Mouse (Mus musculus) forebrain, embryonic 10.5 days (tissue): ENCODE results near the gene Wnk4. TPM values are rescaled to one million over a fixed set of nuclear protein-coding genes. Genes with fewer than 3 reads are reported as not detected.

Experiments
- DNase-seq: peaks from one replicate; pipeline ENCODE4 v3.0.0-alpha.2; 2017; ENCODE audit warnings: low spot score; ENCODE audit errors: extremely low spot score
- H3K27ac ChIP-seq: fragments of 300-500 bp; sonication (generic); 2 replicates; pipeline ENCODE4 v1.5.1; 2016; ENCODE audit warnings: mild to moderate bottlenecking
- H3K27me3 ChIP-seq: fragments of 300-500 bp; sonication (generic); 2 replicates; pipeline ENCODE4 v1.6.1; 2016; ENCODE audit warnings: mild to moderate bottlenecking; ENCODE audit not compliant: poor library complexity, severe bottlenecking
- H3K36me3 ChIP-seq: fragments of 300-500 bp; sonication (generic); replicated peaks from 2 replicates; pipeline ENCODE4 v1.6.1; 2016; ENCODE audit warnings: mild to moderate bottlenecking, moderate library complexity
- H3K4me1 ChIP-seq: fragments of 300-500 bp; sonication (generic); 2 replicates; pipeline ENCODE4 v1.6.1; 2016
- H3K4me3 ChIP-seq: fragments of 300-500 bp; sonication (generic); 2 replicates; pipeline ENCODE4 v1.5.1; 2016; ENCODE audit warnings: mild to moderate bottlenecking, moderate library complexity
- H3K9me3 ChIP-seq: fragments of 300-500 bp; sonication (generic); 2 replicates; pipeline ENCODE4 v1.6.1; 2016; ENCODE audit warnings: mild to moderate bottlenecking, moderate library complexity
- WGBS: fragments of 180-500 bp; shearing (Covaris S2); methylation state at CpG from one replicate; pipeline ENCODE4 v1.1.7; 2016; 5-methylcytosine and 5-hydroxymethylcytosine counted together
- polyA plus RNA-seq: library from polyadenylated mRNA; unstranded; fragments of >200 nt; fragmentation: Nextera tagmentation; extraction: Ambion mirVana; gene quantifications from 2 replicates; pipeline ENCODE4 v1.2.1, GENCODE M21; 2016

Wnk4 gene
- polyA plus RNA-seq, 1 experiment from 2014 or later = 5.4 TPM

DNA sequence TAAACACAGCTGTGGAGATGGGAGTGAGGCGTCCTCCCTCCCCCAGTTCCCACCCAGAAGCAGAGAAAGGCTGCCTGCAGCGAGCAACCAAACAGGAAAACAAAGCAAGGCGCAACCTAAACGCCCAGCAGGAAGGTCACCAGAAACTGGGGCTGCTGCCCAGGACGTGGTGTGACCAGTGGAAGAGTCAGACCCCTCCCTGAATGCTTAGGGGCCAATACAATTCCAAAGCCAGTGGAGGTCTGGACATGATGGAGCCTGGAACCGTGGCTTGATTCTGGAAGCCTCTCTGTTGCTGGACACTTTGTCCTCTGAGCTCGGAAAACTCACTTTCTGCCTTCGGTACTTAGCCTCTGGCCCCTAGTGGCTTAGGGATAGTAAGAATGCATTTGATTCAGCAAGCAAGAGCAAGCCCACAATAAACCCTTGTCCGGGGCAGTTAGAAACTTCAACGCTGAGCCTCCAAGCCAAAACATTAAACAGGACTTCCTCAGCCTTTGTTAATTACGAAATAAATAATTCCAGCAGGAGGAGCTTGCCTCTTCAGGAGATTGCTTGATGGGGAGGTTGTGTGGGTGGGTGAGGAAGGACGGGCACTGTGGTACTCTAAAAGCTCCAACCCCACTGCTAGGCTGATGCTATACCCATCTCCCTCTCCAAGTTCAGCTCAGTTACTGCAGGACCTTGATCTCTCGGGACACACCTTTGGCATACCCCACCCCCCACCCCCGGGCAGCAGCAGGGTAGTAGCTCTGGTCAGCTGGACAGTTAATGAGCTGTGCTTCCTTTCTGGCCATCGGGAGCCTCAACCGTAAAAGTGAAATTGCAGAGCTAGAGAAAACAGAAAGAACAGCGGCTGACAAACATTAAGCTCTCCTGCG is 29.1 kb upstream of the Wnk4 start:
- Histone ChIP-seq H3K4me1 (peaks cover 39% of the 10 kb centered on the region), H3K4me3 (peak overlapping the region; percentile 0), H3K36me3 (no peaks in the 10 kb centered on the region), H3K27me3 (no peaks in the 10 kb centered on the region), H3K27ac (peak overlapping the region; percentile 79), H3K9me3 (no peaks in the 10 kb centered on the region)
- no peak for DNase-seq
- WGBS = 11% methylated on average over 18 of the region's 18 CpGs

GRCm38 (mm10) chr11:101232010-101232839 is 28.1 kb upstream of the Wnk4 start:
- H3K9me3 ChIP-seq = no peaks in the 10 kb centered on the region
- peak overlapping the region; percentile 79 for H3K27ac ChIP-seq
- H3K4me3 ChIP-seq = no peak overlapping the region
- peaks cover 35% of the 10 kb centered on the region for H3K4me1 ChIP-seq
- no peaks in the 10 kb centered on the region for H3K36me3 ChIP-seq
- 63% methylated on average over 6 of the region's 6 CpGs for WGBS
- no peaks in the 10 kb centered on the region for H3K27me3 ChIP-seq
- DNase-seq = no peak

GRCm38 (mm10) chr11:101233240-101233639 is 27.1 kb upstream of the Wnk4 start:
- H3K27ac ChIP-seq = no peak overlapping the region
- H3K36me3 ChIP-seq = no peaks in the 10 kb centered on the region
- 92% methylated on average over 1 of the region's 1 CpGs for WGBS
- no peak for DNase-seq
- H3K9me3 ChIP-seq = no peaks in the 10 kb centered on the region
- no peaks in the 10 kb centered on the region for H3K27me3 ChIP-seq
- peaks cover 42% of the 10 kb centered on the region for H3K4me1 ChIP-seq
- no peak overlapping the region for H3K4me3 ChIP-seq

DNA sequence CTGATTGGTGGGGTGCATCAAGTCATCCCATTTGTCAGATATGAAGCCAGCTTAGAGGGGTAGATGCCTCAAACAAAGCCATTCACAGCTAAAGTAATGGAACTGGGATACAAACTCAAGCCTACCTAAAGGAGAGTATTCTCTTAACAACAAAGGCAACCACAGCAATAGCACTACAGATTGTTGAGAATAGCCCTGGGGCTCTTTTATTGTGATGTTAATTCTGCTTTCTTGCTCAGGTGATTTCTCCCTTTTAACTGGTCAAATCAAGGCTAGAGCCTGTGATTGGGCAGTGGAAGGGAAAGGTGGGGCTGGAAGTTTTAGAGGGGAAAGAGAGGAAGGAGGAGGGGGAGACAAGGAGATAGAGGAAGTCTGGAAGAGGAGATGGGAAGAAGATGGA is 26.2 kb upstream of the Wnk4 start:
- no peaks in the 10 kb centered on the region for H3K9me3 ChIP-seq
- DNase-seq = no peak
- no peak overlapping the region for H3K4me3 ChIP-seq
- no peak overlapping the region for H3K27ac ChIP-seq
- H3K27me3 ChIP-seq = no peaks in the 10 kb centered on the region
- H3K36me3 ChIP-seq = no peaks in the 10 kb centered on the region
- peaks cover 41% of the 10 kb centered on the region for H3K4me1 ChIP-seq

DNA sequence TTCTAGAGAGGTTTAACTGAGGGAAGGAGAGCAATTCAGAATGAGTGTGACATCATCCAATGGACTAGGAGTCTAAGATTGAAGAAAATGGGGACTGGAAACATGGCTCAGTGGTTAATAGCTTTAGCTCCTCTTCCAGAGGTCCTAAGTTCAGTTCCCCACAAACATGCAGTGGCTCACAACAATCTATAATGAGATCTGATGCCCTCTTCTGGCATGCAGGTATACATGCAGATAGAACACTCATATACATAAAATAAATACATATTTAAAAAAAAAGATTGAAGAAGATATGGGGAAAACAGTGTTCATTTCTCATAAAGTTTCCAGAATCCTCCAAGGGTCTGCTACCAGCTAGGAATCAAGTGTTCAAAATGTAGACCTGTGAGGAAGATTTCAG is 24.9 kb upstream of the Wnk4 start:
- no peaks in the 10 kb centered on the region for H3K27me3 ChIP-seq
- peaks cover 28% of the 10 kb centered on the region for H3K4me1 ChIP-seq
- no peak for DNase-seq
- no peaks in the 10 kb centered on the region for H3K36me3 ChIP-seq
- no peak overlapping the region for H3K4me3 ChIP-seq
- no peaks in the 10 kb centered on the region for H3K9me3 ChIP-seq
- no peak overlapping the region for H3K27ac ChIP-seq

GRCm38 (mm10) chr11:101236782-101237181 is 23.6 kb upstream of the Wnk4 start:
- Histone ChIP-seq H3K4me3 (no peak overlapping the region), H3K27ac (no peak overlapping the region), H3K9me3 (no peaks in the 10 kb centered on the region), H3K36me3 (no peaks in the 10 kb centered on the region), H3K27me3 (no peaks in the 10 kb centered on the region), H3K4me1 (peaks cover 14% of the 10 kb centered on the region)
- DNase-seq = no peak
- WGBS = 91% methylated on average over 5 of the region's 5 CpGs

- Histone ChIP-seq H3K27ac (no peak overlapping the region; the same call in 1 of the 2 replicates), H3K27me3 (no peaks in the 10 kb centered on the region), H3K9me3 (no peaks in the 10 kb centered on the region), H3K36me3 (no peaks in the 10 kb centered on the region), H3K4me3 (no peak overlapping the region), H3K4me1 (peaks cover 8% of the 10 kb centered on the region)
- WGBS = 47% methylated on average over 5 of the region's 5 CpGs
- no peak for DNase-seq
Measured at GRCm38 (mm10) chr11:101238071-101238647, 22.2 kb upstream of the Wnk4 start.

DNA sequence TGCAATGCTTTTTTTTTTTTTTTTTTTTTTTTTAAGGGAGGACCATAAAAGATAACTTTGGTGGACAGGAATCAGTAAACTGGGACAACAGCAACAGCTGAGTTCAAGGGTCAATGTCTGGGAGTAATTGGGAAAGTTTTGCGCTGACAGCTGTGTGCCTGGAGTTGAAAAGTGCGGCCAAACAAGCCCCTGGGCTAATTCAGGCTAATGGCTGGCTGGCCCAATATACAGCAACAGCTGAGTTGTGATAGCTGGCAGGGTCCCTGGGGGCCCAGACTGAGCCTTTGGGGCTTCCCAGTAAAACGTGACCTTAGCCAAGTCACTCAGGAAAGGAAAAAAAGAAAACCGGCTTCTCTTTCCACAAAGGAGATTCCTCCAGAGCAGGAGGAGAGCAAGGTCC is 15.3 kb upstream of the Wnk4 start:
- WGBS = 39% methylated on average over 4 of the region's 4 CpGs
- Histone ChIP-seq H3K4me1 (peaks cover 38% of the 10 kb centered on the region), H3K27me3 (peaks cover 48% of the 10 kb centered on the region), H3K36me3 (no peaks in the 10 kb centered on the region), H3K27ac (no peak overlapping the region), H3K9me3 (no peaks in the 10 kb centered on the region), H3K4me3 (peak overlapping the region; percentile 82; the same call in 1 of the 2 replicates)
- DNase-seq = no peak

- peaks cover 38% of the 10 kb centered on the region for H3K4me1 ChIP-seq
- H3K9me3 ChIP-seq = no peaks in the 10 kb centered on the region
- H3K4me3 ChIP-seq = peak within 1 kb of the TSS; percentile 82
- no peaks in the 10 kb centered on the region for H3K36me3 ChIP-seq
- H3K27me3 ChIP-seq = peaks cover 48% of the 10 kb centered on the region
- under 1% methylated on average over 63 of the region's 63 CpGs for WGBS
- H3K27ac ChIP-seq = peak within 1 kb of the TSS; percentile 89
- DNase-seq = peak; percentile 52
Measured at GRCm38 (mm10) chr11:101245855-101246701, 14.3 kb upstream of the Wnk4 start, which contains the start of gene Ramp2. Gene Ramp2, plus strand, starts transcription at chr11:101246028.

GRCm38 (mm10) chr11:101246702-101247012 is 13.7 kb upstream of the Wnk4 start:
- no peaks in the 10 kb centered on the region for H3K36me3 ChIP-seq
- peak overlapping the region; percentile 89 for H3K27ac ChIP-seq
- WGBS = 5% methylated on average over 7 of the region's 7 CpGs
- H3K9me3 ChIP-seq = no peaks in the 10 kb centered on the region
- no peak for DNase-seq
- H3K4me1 ChIP-seq = peaks cover 38% of the 10 kb centered on the region
- H3K4me3 ChIP-seq = peak overlapping the region; percentile 82
- peaks cover 48% of the 10 kb centered on the region for H3K27me3 ChIP-seq

DNA sequence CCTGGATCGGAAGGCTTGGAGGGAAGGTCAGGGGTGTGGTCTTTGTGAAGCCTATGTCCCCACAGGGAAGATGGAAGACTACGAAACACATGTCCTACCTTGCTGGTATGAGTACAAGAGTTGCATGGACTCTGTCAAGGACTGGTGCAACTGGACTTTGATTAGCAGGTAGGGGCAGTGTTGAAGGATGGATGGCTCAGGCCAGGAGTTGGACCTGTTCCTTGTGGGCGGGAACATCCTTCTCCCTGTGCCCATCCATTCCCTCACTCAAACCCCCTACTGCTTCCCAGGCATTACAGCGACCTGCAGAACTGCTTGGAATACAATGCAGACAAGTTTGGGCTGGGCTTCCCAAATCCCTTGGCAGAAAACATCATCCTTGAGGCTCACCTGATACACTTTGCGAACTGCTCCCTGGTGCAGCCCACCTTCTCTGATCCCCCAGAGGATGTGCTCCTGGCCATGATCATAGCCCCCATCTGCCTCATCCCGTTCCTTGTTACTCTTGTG is 12.8 kb upstream of the Wnk4 start:
- WGBS = 82% methylated on average over 6 of the region's 6 CpGs
- peak overlapping the region; percentile 82; the same call in 1 of the 2 replicates for H3K4me3 ChIP-seq
- peaks cover 40% of the 10 kb centered on the region for H3K4me1 ChIP-seq
- H3K36me3 ChIP-seq = no peaks in the 10 kb centered on the region
- peaks cover 48% of the 10 kb centered on the region for H3K27me3 ChIP-seq
- no peaks in the 10 kb centered on the region for H3K9me3 ChIP-seq
- no peak overlapping the region; the same call in 1 of the 2 replicates for H3K27ac ChIP-seq
- no peak for DNase-seq
